Mouse (Mus musculus): ENCODE data around the gene Accs. TPM values are rescaled to one million over a fixed set of nuclear protein-coding genes. Genes with fewer than 3 reads are reported as not detected.

The Accs gene
- total RNA-seq (2014; rRNA removed): 3.4 and 4.1 TPM in 2 replicates
- polyA plus RNA-seq (2012; rRNA removed): 4.0 and 7.2 TPM in 2 replicates

DNA sequence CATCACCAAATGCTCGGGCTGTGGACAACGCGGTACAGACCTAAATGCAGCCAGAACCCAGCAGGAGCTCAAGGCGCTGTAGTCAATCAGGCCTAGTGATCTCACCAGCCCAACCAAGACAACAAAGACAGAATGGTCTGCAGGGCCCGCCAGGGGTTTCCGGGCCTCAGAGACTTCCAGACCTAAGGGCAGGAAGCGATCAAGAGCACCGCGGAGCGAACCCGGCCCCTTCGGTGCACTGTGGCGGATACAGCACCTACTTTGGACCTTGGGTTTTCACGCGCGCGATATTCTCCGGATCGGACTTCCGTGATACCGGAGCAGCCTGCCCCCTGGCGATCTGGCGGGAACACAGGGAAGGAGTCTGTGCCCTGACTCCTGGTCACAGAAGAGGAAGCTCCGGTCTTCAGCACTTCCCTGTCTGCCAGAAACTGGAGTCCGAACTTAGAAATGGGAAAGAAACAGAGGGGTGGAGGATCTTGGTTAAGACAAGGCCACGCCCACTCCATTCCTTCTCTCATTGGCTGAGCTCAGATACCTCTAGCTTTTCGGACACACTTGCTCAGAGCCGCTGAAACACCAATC is at the start of gene Accs:
TSS of gene Accs (minus strand) at position 439 of the 585 bp plus-strand sequence.
- H3K79me2 ChIP-seq (ENCODE audit: control insufficient read depth, insufficient read depth, low read length): no peaks in the 10 kb centered on the region
- WGBS: under 1% methylated on average over 28 of the region's 28 CpGs
- H3K27ac ChIP-seq (replicated peaks; ENCODE audit: insufficient read depth, low read depth, low read length): peak within 1 kb of the TSS; percentile 21; the same call in 1 of the 2 replicates
- no peaks in the 10 kb centered on the region; the same call in 1 of the 2 replicates for H3K4me1 ChIP-seq (ENCODE audit: control insufficient read depth, insufficient read depth, low read length)
- H3K4me3 ChIP-seq (ENCODE audit: insufficient read depth, low read depth, low read length): peak within 1 kb of the TSS; percentile 56
- peak; percentile 83 for DNase-seq (ENCODE audit: extremely low read depth, low read depth, low spot score)
- H3K9ac ChIP-seq (ENCODE audit: low read depth, low read length): peak within 1 kb of the TSS; percentile 50
- TF ChIP-seq CTCF (IDR thresholded peaks at IDR 0.05; ENCODE audit: low read depth, low read length): peak; percentile 80
- TF ChIP-seq POLR2A (IDR thresholded peaks at IDR 0.05; ENCODE audit: extremely low read depth, insufficient read depth, low read length): no peak
- no peaks in the 10 kb centered on the region for H3K27me3 ChIP-seq (ENCODE audit: control insufficient read depth, insufficient read depth, low read length)
- no peaks in the 10 kb centered on the region for H3K36me3 ChIP-seq (ENCODE audit: control insufficient read depth, insufficient read depth, low read length)

DNA sequence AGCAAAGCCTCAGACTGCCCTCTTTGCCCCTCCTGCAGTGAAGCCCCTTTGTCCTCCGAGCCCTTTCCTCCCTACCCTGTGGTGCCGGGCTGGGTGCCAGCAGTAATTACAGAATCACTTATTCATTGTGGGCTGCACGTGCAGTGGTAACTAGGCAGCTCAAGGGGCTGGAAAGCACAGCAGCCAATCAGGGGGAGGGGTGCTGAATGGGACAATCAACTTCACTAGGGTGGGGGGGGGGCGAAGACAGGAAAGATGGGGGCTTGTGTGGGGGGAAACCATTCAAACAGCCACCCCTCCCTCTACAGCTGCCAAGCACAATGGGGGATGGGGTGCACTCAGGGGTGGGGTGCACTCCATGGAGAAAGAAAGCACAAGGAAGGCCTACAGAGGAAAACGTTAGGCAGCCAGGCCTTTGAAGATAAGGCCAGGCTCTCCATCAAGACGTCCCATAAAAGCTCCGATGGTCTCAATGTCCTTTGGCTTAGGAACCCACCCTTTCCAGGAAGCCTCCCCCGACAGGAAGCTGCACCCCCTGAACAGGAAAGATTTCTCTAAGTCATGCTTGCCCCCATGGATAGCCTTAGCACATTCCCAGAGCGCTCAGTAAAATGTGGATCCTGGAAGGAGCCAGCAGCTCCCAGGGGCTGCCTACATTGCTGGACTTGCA is 42.0 kb upstream of the Accs start:
- Histone ChIP-seq H3K27me3 (ENCODE audit: control insufficient read depth, insufficient read depth, low read length) (no peaks in the 10 kb centered on the region), H3K27ac (replicated peaks; ENCODE audit: insufficient read depth, low read depth, low read length) (no peak overlapping the region), H3K79me2 (ENCODE audit: control insufficient read depth, insufficient read depth, low read length) (no peaks in the 10 kb centered on the region), H3K36me3 (ENCODE audit: control insufficient read depth, insufficient read depth, low read length) (no peaks in the 10 kb centered on the region), H3K9ac (ENCODE audit: low read depth, low read length) (no peak overlapping the region), H3K4me1 (ENCODE audit: control insufficient read depth, insufficient read depth, low read length) (no peaks in the 10 kb centered on the region), H3K4me3 (ENCODE audit: insufficient read depth, low read depth, low read length) (no peak overlapping the region)
- no peak for TF ChIP-seq CTCF (IDR thresholded peaks at IDR 0.05; ENCODE audit: low read depth, low read length)
- WGBS: 54% methylated on average over 9 of the region's 9 CpGs
- peak; percentile 11 for DNase-seq (ENCODE audit: extremely low read depth, low read depth, low spot score)

DNA sequence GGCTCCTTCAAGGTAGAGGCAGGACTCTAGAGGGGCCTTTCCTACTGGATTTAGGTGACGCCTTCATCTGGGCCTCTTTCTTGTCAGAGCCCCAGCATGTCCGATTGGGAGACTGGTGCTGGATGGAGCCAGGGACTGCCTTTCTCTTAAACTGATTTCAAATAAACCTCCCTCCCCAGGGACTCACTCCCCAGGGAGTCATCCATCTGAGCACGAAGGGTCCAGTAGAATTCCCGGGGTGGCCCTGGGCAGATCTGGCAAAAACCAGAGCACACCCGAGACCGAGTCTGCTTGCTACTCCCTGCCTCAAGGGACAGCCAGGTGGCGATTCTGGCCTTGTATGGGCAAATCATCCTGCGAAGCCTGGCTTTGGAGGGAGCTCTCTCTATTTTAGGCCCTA is 40.4 kb upstream of the Accs start:
- H3K36me3 ChIP-seq (ENCODE audit: control insufficient read depth, insufficient read depth, low read length): no peaks in the 10 kb centered on the region
- H3K4me1 ChIP-seq (ENCODE audit: control insufficient read depth, insufficient read depth, low read length): no peaks in the 10 kb centered on the region
- no peak overlapping the region for H3K9ac ChIP-seq (ENCODE audit: low read depth, low read length)
- no peaks in the 10 kb centered on the region for H3K27me3 ChIP-seq (ENCODE audit: control insufficient read depth, insufficient read depth, low read length)
- no peak for DNase-seq (ENCODE audit: extremely low read depth, low read depth, low spot score)
- 87% methylated on average over 8 of the region's 8 CpGs for WGBS
- TF ChIP-seq POLR2A (IDR thresholded peaks at IDR 0.05; ENCODE audit: extremely low read depth, insufficient read depth, low read length): no peak
- TF ChIP-seq CTCF (IDR thresholded peaks at IDR 0.05; ENCODE audit: low read depth, low read length): no peak
- H3K27ac ChIP-seq (replicated peaks; ENCODE audit: insufficient read depth, low read depth, low read length): no peak overlapping the region
- H3K4me3 ChIP-seq (ENCODE audit: insufficient read depth, low read depth, low read length): no peak overlapping the region
- no peaks in the 10 kb centered on the region for H3K79me2 ChIP-seq (ENCODE audit: control insufficient read depth, insufficient read depth, low read length)

DNA sequence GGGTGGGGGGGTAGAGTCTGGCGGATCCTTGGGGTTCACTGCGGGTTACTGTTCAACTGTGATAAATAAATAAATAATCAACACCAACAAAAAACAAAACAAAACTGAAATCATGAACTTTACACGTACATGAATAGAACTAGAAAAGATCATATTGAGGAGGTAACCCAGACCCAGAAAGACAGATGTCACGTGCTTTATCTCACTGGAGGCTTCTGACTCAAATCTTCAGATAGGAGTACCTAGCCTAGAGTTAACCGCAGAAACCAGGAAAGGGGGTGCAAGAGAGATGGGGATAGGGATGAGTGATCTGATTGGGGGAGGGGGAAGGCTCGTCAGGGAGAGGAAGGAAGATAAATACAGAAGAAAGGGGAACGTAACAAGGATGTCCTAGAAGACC is 39.3 kb upstream of the Accs start:
- no peak overlapping the region for H3K4me3 ChIP-seq (ENCODE audit: insufficient read depth, low read depth, low read length)
- H3K4me1 ChIP-seq (ENCODE audit: control insufficient read depth, insufficient read depth, low read length): no peaks in the 10 kb centered on the region
- H3K27ac ChIP-seq (replicated peaks; ENCODE audit: insufficient read depth, low read depth, low read length): no peak overlapping the region
- H3K27me3 ChIP-seq (ENCODE audit: control insufficient read depth, insufficient read depth, low read length): no peaks in the 10 kb centered on the region
- no peak overlapping the region for H3K9ac ChIP-seq (ENCODE audit: low read depth, low read length)
- no peak for TF ChIP-seq CTCF (IDR thresholded peaks at IDR 0.05; ENCODE audit: low read depth, low read length)
- no peak for TF ChIP-seq POLR2A (IDR thresholded peaks at IDR 0.05; ENCODE audit: extremely low read depth, insufficient read depth, low read length)
- no peaks in the 10 kb centered on the region for H3K36me3 ChIP-seq (ENCODE audit: control insufficient read depth, insufficient read depth, low read length)
- no peaks in the 10 kb centered on the region for H3K79me2 ChIP-seq (ENCODE audit: control insufficient read depth, insufficient read depth, low read length)
- WGBS: 81% methylated on average over 7 of the region's 7 CpGs
- no peak for DNase-seq (ENCODE audit: extremely low read depth, low read depth, low spot score)

DNA sequence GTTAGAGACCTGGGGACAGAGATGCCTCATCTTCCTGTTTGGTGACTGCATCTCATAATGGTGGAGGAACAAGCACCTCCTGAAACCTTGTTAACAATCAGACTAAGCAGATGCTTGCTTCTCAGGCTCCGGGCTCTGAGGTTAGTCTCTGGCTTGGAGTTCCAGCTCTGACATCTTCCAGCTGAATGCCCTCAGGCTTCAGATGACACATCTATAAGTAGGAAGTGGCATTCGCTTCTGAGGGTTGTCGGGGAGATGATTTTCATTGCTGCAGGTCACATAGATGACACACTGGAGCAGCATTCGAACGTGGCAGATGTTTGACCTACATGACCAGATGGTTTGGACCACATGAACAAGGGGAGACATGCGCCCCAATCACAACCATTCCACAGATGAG is 38.6 kb upstream of the Accs start:
- Histone ChIP-seq H3K36me3 (ENCODE audit: control insufficient read depth, insufficient read depth, low read length) (no peaks in the 10 kb centered on the region), H3K9ac (ENCODE audit: low read depth, low read length) (no peak overlapping the region), H3K4me3 (ENCODE audit: insufficient read depth, low read depth, low read length) (no peak overlapping the region), H3K4me1 (ENCODE audit: control insufficient read depth, insufficient read depth, low read length) (no peaks in the 10 kb centered on the region), H3K27ac (replicated peaks; ENCODE audit: insufficient read depth, low read depth, low read length) (no peak overlapping the region), H3K27me3 (ENCODE audit: control insufficient read depth, insufficient read depth, low read length) (no peaks in the 10 kb centered on the region), H3K79me2 (ENCODE audit: control insufficient read depth, insufficient read depth, low read length) (no peaks in the 10 kb centered on the region)
- DNase-seq (ENCODE audit: extremely low read depth, low read depth, low spot score): no peak
- 87% methylated on average over 6 of the region's 6 CpGs for WGBS
- no peak for TF ChIP-seq POLR2A (IDR thresholded peaks at IDR 0.05; ENCODE audit: extremely low read depth, insufficient read depth, low read length)
- no peak for TF ChIP-seq CTCF (IDR thresholded peaks at IDR 0.05; ENCODE audit: low read depth, low read length)

DNA sequence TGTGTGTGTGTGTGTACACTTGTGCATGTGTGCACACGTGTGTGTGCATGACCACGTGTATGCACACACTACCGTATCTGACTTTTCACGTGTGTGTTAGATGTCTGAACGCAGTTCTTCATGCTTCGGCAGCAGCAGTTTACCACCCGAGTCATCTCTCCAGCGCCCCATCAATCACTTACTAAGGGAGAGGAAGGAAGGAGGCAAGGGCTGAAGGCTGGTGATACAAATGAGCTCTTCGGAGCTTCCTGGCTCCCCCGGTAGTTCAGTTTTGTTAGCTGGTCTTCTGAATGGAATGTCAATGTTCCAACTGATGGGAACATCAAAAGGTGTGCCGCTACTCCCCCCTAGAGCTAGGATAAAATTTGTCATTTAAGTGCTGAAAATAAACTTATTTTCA is 37.5 kb upstream of the Accs start:
- Histone ChIP-seq H3K27me3 (ENCODE audit: control insufficient read depth, insufficient read depth, low read length) (no peaks in the 10 kb centered on the region), H3K79me2 (ENCODE audit: control insufficient read depth, insufficient read depth, low read length) (no peaks in the 10 kb centered on the region), H3K9ac (ENCODE audit: low read depth, low read length) (no peak overlapping the region), H3K27ac (replicated peaks; ENCODE audit: insufficient read depth, low read depth, low read length) (no peak overlapping the region), H3K36me3 (ENCODE audit: control insufficient read depth, insufficient read depth, low read length) (no peaks in the 10 kb centered on the region), H3K4me3 (ENCODE audit: insufficient read depth, low read depth, low read length) (no peak overlapping the region), H3K4me1 (ENCODE audit: control insufficient read depth, insufficient read depth, low read length) (no peaks in the 10 kb centered on the region)
- DNase-seq (ENCODE audit: extremely low read depth, low read depth, low spot score): no peak
- TF ChIP-seq POLR2A (IDR thresholded peaks at IDR 0.05; ENCODE audit: extremely low read depth, insufficient read depth, low read length) (no peak), CTCF (IDR thresholded peaks at IDR 0.05; ENCODE audit: low read depth, low read length) (no peak)
- WGBS: 72% methylated on average over 11 of the region's 11 CpGs
